Mouse (Mus musculus) mature B cell (primary cell): ENCODE data around the gene Olfr596.
"Not testable (repeated sequence)": the region's sequence is repeated elsewhere in the genome, so short reads cannot be mapped to it uniquely, and the experiment has no call there.

ENCODE experiments used
- in situ Hi-C: fragments of 300-500 bp; cut with MboI; formaldehyde crosslinking; loops from 2 replicates; pipeline ENCODE4 v1.14.3; 2019

The Olfr596 gene

DNA sequence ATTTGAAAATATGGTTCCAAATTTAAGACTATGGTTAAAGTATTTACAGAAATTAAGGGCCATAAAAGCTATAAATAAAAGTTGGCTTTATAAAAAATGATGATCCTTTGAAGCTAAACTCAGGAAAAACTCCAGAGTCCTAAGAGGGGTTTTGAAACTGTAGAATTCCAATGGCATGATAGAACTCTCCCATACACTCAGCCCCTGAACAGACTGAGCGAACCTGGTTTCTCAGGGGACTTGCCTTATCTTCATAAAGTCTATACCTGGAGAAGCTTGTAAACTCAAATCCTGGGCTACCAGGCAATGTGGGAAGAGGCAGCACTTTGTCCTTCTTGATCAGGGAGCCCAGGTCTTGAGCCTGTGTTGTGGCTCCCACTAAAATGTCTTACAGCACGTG is at the start of gene Olfr596:
Gene Olfr596, plus strand, starts transcription at position 301 of the 400 bp plus-strand sequence.
- in situ Hi-C loops: not testable (repeated sequence)

- in situ Hi-C loops: not testable (repeated sequence)
Observed at GRCm38 (mm10) chr7:103316015-103316414, 10.6 kb downstream of the Olfr596 start, which contains the start of gene Olfr597. TSS of gene Olfr597 (plus strand) at chr7:103316315.

- in situ Hi-C loops: no loop called here
Observed at GRCm38 (mm10) chr7:103323268-103323667, 17.8 kb downstream of the Olfr596 start, which contains the start of gene Olfr598. TSS of gene Olfr598 (plus strand) at chr7:103323568.

- in situ Hi-C loops: no loop called here
Observed at GRCm38 (mm10) chr7:103335617-103336016, 30.2 kb downstream of the Olfr596 start, which contains the start of gene Olfr599. TSS of gene Olfr599 (plus strand) at chr7:103335917.

- in situ Hi-C loops: no loop called here
Observed at GRCm38 (mm10) chr7:103349569-103349968, 44.1 kb downstream of the Olfr596 start, which contains the start of gene Olfr600. TSS of gene Olfr600 (minus strand) at chr7:103349669.
